Mouse (Mus musculus) CH12.LX (cell line): Measurements from ENCODE around the gene Zcchc9.

ENCODE experiments used
- BHLHE40 ChIP-seq: IDR thresholded peaks from 2 replicates; pipeline ENCODE4 v1.6.1; 2011; ENCODE audit warnings: mild to moderate bottlenecking, low read depth, low read length, improper control_type of control experiment
- CTCF ChIP-seq, 2 experiments: IDR thresholded peaks in 1 of 2; conservative IDR thresholded peaks in 1 of 2; 2 replicates each; pipeline ENCODE4 v1.5.1; 2011 to 2012; ENCODE audit warnings: low read depth in 2 of 2, low read length in 2 of 2, improper control_type of control experiment in 1 of 2, inconsistent platforms in 1 of 2, mild to moderate bottlenecking in 1 of 2, moderate library complexity in 1 of 2
- ELF1 ChIP-seq: IDR thresholded peaks from 2 replicates; pipeline ENCODE4 v1.6.1; 2014; ENCODE audit warnings: low read depth, mild to moderate bottlenecking, inconsistent platforms, low read length, improper control_type of control experiment
- EP300 ChIP-seq: IDR thresholded peaks from 2 replicates; pipeline ENCODE4 v1.6.1; 2011; ENCODE audit warnings: low read length, improper control_type of control experiment
- MAX ChIP-seq: IDR thresholded peaks from 2 replicates; pipeline ENCODE4 v1.6.1; 2011; ENCODE audit warnings: low read length, improper control_type of control experiment
- MYC ChIP-seq: IDR thresholded peaks from 2 replicates; pipeline ENCODE4 v1.6.1; 2011; ENCODE audit warnings: low read depth, mild to moderate bottlenecking, improper control_type of control experiment, low read length
- POLR2A ChIP-seq: IDR thresholded peaks from 2 replicates; pipeline ENCODE4 v1.6.1; 2011; ENCODE audit warnings: low read depth, mild to moderate bottlenecking, improper control_type of control experiment, low read length
- TCF12 ChIP-seq: IDR thresholded peaks from 2 replicates; pipeline ENCODE4 v1.6.1; 2014; ENCODE audit warnings: low read depth, mild to moderate bottlenecking, inconsistent platforms, low read length, improper control_type of control experiment
- ZC3H11A ChIP-seq: IDR thresholded peaks from 2 replicates; pipeline ENCODE4 v1.6.1; 2012; ENCODE audit warnings: low read depth, mild to moderate bottlenecking, inconsistent platforms, low read length, improper control_type of control experiment
- ZKSCAN1 ChIP-seq: IDR thresholded peaks from 2 replicates; pipeline ENCODE4 v1.6.1; 2012; ENCODE audit warnings: low read depth, inconsistent platforms, low read length, improper control_type of control experiment, borderline replicate concordance
- ZNF384 ChIP-seq: IDR thresholded peaks from 2 replicates; pipeline ENCODE4 v1.6.1; 2012; ENCODE audit warnings: low read depth, low read length, improper control_type of control experiment, inconsistent platforms

GRCm38 (mm10) chr13:91795593-91795992 lies 11.9 kb downstream of the Zcchc9 start:
- TF ChIP-seq POLR2A (no peak), MYC (no peak), TCF12 (no peak), EP300 (no peak), CTCF (conservative IDR thresholded peaks at IDR 0.05 in 1 of 2, IDR thresholded peaks at IDR 0.05 in 1 of 2; ENCODE audit: low read depth in 2 of 2, low read length in 2 of 2) (no peak), MAX (no peak), ZNF384 (no peak), ELF1 (no peak), BHLHE40 (no peak), ZC3H11A (no peak), ZKSCAN1 (no peak)
